In the genomic region with DNA sequence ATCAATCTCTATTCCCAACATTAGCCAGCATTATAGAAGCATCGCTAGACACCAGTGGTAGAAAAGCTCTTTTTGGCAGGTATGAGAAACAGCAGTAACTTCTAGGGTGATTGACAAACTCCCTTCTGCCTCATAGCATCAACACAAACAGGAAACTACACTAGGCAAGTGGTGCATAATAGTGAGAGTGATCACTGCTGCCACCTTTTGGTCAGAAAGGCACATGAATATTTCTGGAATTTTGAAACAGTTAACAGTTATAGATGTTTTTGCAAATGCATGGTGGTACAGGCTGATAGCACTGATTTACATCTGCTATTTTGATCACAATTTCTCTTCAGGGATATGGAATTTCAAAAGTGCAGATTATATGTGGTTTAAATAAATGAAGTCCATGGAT, we compare ENCODE assay signal across 19 mouse cellular contexts. TPM values are rescaled to one million over a fixed set of nuclear protein-coding genes. Genes with fewer than 3 reads are reported as not detected.
A peak's percentile ranks its signal among the peaks of the same experiment; 100 is the strongest.
DNase-seq lines count a peak whose midpoint lies in the region; ATAC-seq and TF ChIP-seq lines count a peak whose summit lies in the region.
"Had no signal": no experiment of that assay in that cellular context is flagged by ENCODE, and none has a peak within 500 bp of the region (broad histone marks: within the 10 kb centered on the region; RNA-seq: fewer than 3 reads in every experiment).

No protein-coding gene starts in this region.

- no peaks in the 10 kb centered on the region for H3K9me3 ChIP-seq in intestine, postnatal 0 days (ENCODE audit: control insufficient read depth)
- no peaks in the 10 kb centered on the region for H3K9me3 ChIP-seq in intestine, embryonic 15.5 days
- H3K9me3 ChIP-seq: embryonic facial prominence, embryonic 13.5 days; limb, embryonic 15.5 days; midbrain, embryonic 13.5 days; neural tube, embryonic 15.5 days had no signal

- H3K9ac ChIP-seq in intestine, postnatal 0 days (ENCODE audit: low read depth, low read length) = no peak overlapping the region
- no peak overlapping the region for H3K9ac ChIP-seq in intestine, embryonic 15.5 days
- H3K9ac ChIP-seq: embryonic facial prominence, embryonic 13.5 days; limb, embryonic 15.5 days; midbrain, embryonic 13.5 days; neural tube, embryonic 15.5 days had no signal

- no peak overlapping the region for H3K4me3 ChIP-seq in intestine, postnatal 0 days (ENCODE audit: low read depth, low read length)
- H3K4me3 ChIP-seq in intestine, embryonic 15.5 days (replicated peaks) = no peak overlapping the region
- H3K4me3 ChIP-seq: embryonic facial prominence, embryonic 13.5 days; limb, embryonic 15.5 days; midbrain, embryonic 13.5 days; neural tube, embryonic 15.5 days had no signal

- H3K27ac ChIP-seq in intestine, postnatal 0 days (ENCODE audit: low read depth, low read length) = no peak overlapping the region
- no peak overlapping the region for H3K27ac ChIP-seq in intestine, embryonic 15.5 days
- H3K27ac ChIP-seq: embryonic facial prominence, embryonic 13.5 days; limb, embryonic 15.5 days; midbrain, embryonic 13.5 days; neural tube, embryonic 15.5 days had no signal

- H3K4me2 ChIP-seq in intestine, postnatal 0 days (replicated peaks; ENCODE audit: low read depth) = no peak overlapping the region
- H3K4me2 ChIP-seq in intestine, embryonic 15.5 days (replicated peaks) = no peak overlapping the region
- H3K4me2 ChIP-seq: embryonic facial prominence, embryonic 13.5 days; limb, embryonic 15.5 days; midbrain, embryonic 13.5 days; neural tube, embryonic 15.5 days had no signal

- DNase-seq in right cerebral cortex, postnatal 4 days = peak; percentile 1
- DNase-seq in right cerebral cortex, postnatal 25 days = no peak
- DNase-seq in embryo, embryonic 10 days (ENCODE audit: low spot score) = peak; percentile 6
- DNase-seq in adrenal gland, adult 8-10 months = no peak
- no peak for DNase-seq in gastrocnemius, postnatal 10 days
- DNase-seq: kidney, adult 18-20 months; layer of hippocampus, adult 9-11 months; lung, postnatal 14 days; right cerebral cortex, postnatal 14 days had no signal

- 71% methylated on average over 1 of the region's 1 CpGs for WGBS in intestine, postnatal 0 days
- 48% methylated on average over 1 of the region's 1 CpGs for WGBS in intestine, embryonic 15.5 days

- ATAC-seq in intestine, postnatal 0 days = no peak
- ATAC-seq in intestine, embryonic 15.5 days = no peak
- ATAC-seq: forebrain, embryonic 16.5 days; midbrain, embryonic 13.5 days had no signal

- peak; percentile 40 for TF ChIP-seq CTCF in intestine, postnatal 0 days (IDR thresholded peaks at IDR 0.05; ENCODE audit: low read depth)

- H3K36me3 ChIP-seq in intestine, postnatal 0 days (ENCODE audit: control insufficient read depth, insufficient read depth) = no peaks in the 10 kb centered on the region
- no peaks in the 10 kb centered on the region for H3K36me3 ChIP-seq in intestine, embryonic 15.5 days
- H3K36me3 ChIP-seq: embryonic facial prominence, embryonic 13.5 days; limb, embryonic 15.5 days; midbrain, embryonic 13.5 days; neural tube, embryonic 15.5 days had no signal

- no peaks in the 10 kb centered on the region for H3K4me1 ChIP-seq in intestine, postnatal 0 days (replicated peaks; ENCODE audit: control insufficient read depth, insufficient read depth, low read length)
- no peaks in the 10 kb centered on the region for H3K4me1 ChIP-seq in intestine, embryonic 15.5 days (replicated peaks)
- H3K4me1 ChIP-seq: embryonic facial prominence, embryonic 13.5 days; limb, embryonic 15.5 days; midbrain, embryonic 13.5 days; neural tube, embryonic 15.5 days had no signal

- H3K27me3 ChIP-seq in intestine, postnatal 0 days (replicated peaks; ENCODE audit: control insufficient read depth, insufficient read depth, low read length) = no peaks in the 10 kb centered on the region
- H3K27me3 ChIP-seq in intestine, embryonic 15.5 days (replicated peaks) = no peaks in the 10 kb centered on the region
- H3K27me3 ChIP-seq: embryonic facial prominence, embryonic 13.5 days; limb, embryonic 15.5 days; midbrain, embryonic 13.5 days; neural tube, embryonic 15.5 days had no signal

RNA-seq across cellular contexts. Expression of gene Gm44, which starts 36.0 kb away (rescaled TPM):
- polyA plus RNA-seq in intestine, postnatal 0 days (2015; fragmentation: Nextera tagmentation; extraction: Ambion mirVana) = not detected in 2 replicates
- not detected in 2 replicates for polyA plus RNA-seq in intestine, embryonic 15.5 days (2015; fragmentation: Nextera tagmentation; extraction: Ambion mirVana)
- total RNA-seq in adrenal gland, adult 8-10 months (2022) = not detected
- not detected for total RNA-seq in gastrocnemius, postnatal 10 days (2021)
- total RNA-seq: gastrocnemius, postnatal 4 days; heart, postnatal 10 days had no signal
- polyA plus RNA-seq: embryonic facial prominence, embryonic 13.5 days; forebrain, embryonic 16.5 days; limb, embryonic 15.5 days; midbrain, embryonic 13.5 days; neural tube, embryonic 15.5 days; urinary bladder, adult 2 months had no signal

Comparison
In these comparisons a context has a peak if more than half of its experiments do, and no peak if none do; other contexts are left out.
1. DNase-seq: peak in right cerebral cortex, postnatal 4 days (single experiment) and embryo, embryonic 10 days (single experiment); none in right cerebral cortex, postnatal 25 days (single experiment), adrenal gland, adult 8-10 months (single experiment) and gastrocnemius, postnatal 10 days (single experiment).